Mouse (Mus musculus) naive thymus-derived CD4-positive, alpha-beta T cell, adult 2 months (primary cell): Measurements from ENCODE around the gene Prl3a1.

ENCODE experiments used
- DNase-seq: peaks from one replicate; pipeline ENCODE4 v3.0.0-alpha.2; 2011; ENCODE audit warnings: low read depth

Prl3a1 gene

DNA sequence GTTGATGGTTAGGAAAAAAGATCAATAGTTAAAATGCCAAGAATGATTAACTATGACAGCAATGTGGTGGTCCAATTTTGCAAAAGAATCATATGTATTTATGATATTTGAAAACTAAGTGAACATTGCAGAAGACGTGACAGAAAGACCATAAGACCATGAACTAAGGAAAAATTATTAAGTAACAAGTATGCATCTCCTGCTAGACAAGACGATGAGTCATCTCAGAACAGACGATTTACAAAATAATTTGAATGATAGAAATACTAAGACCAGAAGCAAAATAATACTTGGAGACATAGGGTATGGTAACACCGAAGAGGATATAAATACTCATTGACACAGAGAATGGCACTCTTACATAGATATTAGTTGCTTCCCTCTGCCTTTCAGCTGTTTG lies at the start of gene Prl3a1:
Gene Prl3a1, plus strand, starts transcription at position 301 of the 400 bp plus-strand sequence.
- no peak for DNase-seq

GRCm38 (mm10) chr13:27241547-27241946 lies 17.7 kb upstream of the Prl3a1 start, which contains the start of gene Prl3b1:
Prl3b1 (plus strand) TSS chr13:27241847.
- DNase-seq: no peak

GRCm38 (mm10) chr13:27312334-27313225 lies 53.3 kb downstream of the Prl3a1 start, which contains the start of gene Prl6a1:
Prl6a1 (plus strand) TSS chr13:27312627.
- no peak for DNase-seq
